Mouse (Mus musculus): ENCODE results near the gene 4930523C07Rik.

Gene 4930523C07Rik

DNA sequence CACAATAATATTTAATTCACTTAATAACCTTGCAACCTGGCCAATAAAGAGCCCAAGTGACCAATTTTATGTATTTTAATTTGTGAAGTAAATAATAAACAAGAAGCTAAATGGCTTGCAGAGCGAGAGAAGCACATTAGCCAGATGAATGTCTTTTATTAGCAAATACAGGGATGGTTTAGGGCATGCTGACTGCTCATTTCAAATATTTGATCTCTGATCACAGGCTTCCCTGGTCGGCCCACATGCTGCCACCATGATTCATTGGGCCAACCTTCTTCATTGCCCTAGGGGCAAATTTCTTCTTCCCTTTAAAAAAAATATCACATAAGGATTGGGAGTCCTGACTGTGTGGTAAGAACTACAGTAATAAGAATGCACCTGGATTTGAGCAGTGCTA, 42.5 kb downstream of the 4930523C07Rik start:
- in situ Hi-C loops (cut with MboI, MseI): loop anchor here in 1 of 2 experiments (10.0 kb wide), 1 partner anchor 692 kb away; no protein-coding TSS in a partner anchor

GRCm38 (mm10) chr1:160099659-160100302, 55.6 kb downstream of the 4930523C07Rik start:
- in situ Hi-C loops (cut with MboI, MseI): loop anchor here in 1 of 2 experiments (5.0 to 25.0 kb wide), 2 partner anchors 83 to 1162 kb away; no protein-coding TSS in a partner anchor

GRCm38 (mm10) chr1:160100996-160101395, 56.8 kb downstream of the 4930523C07Rik start:
- in situ Hi-C loops (cut with MboI, MseI): loop anchor here in 1 of 2 experiments (25.0 kb wide), 1 partner anchor 1164 kb away; no protein-coding TSS in a partner anchor

- in situ Hi-C loops (cut with MboI, MseI): loop anchor here in 1 of 2 experiments (25.0 kb wide), 1 partner anchor 1168 kb away; no protein-coding TSS in a partner anchor
Observed at GRCm38 (mm10) chr1:160105426-160105825, 61.2 kb downstream of the 4930523C07Rik start.

- in situ Hi-C loops (cut with MboI, MseI): loop anchor here in 1 of 2 experiments (25.0 kb wide), 1 partner anchor 1171 kb away; no protein-coding TSS in a partner anchor
Observed at GRCm38 (mm10) chr1:160108604-160109003, 64.4 kb downstream of the 4930523C07Rik start.

GRCm38 (mm10) chr1:160123957-160124356, 79.8 kb downstream of the 4930523C07Rik start:
- in situ Hi-C loops (cut with MboI, MseI): loop anchor here in 1 of 2 experiments (25.0 kb wide), 1 partner anchor 1187 kb away; no protein-coding TSS in a partner anchor

Measured in T-helper 17 cell (primary cell).